Mouse (Mus musculus) limb, embryonic 14.5 days (tissue): ENCODE results near the gene Hoxb6. TPM values are rescaled to one million over a fixed set of nuclear protein-coding genes. Genes with fewer than 3 reads are reported as not detected.

Source experiments
- ATAC-seq: fragments of 200-750 bp; cut with Nextera tagmentation; 2 replicates; pipeline ENCODE4 v1.8.0; 2017; ENCODE audit warnings: low read depth, moderate number of reproducible peaks, moderate TSS enrichment; ENCODE audit not compliant: low FRiP score
- DNase-seq: peaks from one replicate; pipeline ENCODE4 v3.0.0-alpha.2; 2015; ENCODE audit warnings: low spot score
- H3K27ac ChIP-seq: fragments of 300-500 bp; sonication (generic); replicated peaks from 2 replicates; pipeline ENCODE4 v1.5.1; 2014; ENCODE audit warnings: low read depth, mild to moderate bottlenecking, low read length, moderate library complexity, mixed read lengths
- H3K27me3 ChIP-seq: fragments of 300-500 bp; sonication (generic); 2 replicates; pipeline ENCODE4 v1.6.1; 2014; ENCODE audit warnings: low read length, mixed read lengths; ENCODE audit not compliant: control insufficient read depth, insufficient read depth
- H3K36me3 ChIP-seq: fragments of 300-500 bp; sonication (generic); 2 replicates; pipeline ENCODE4 v1.6.1; 2014; ENCODE audit warnings: mild to moderate bottlenecking, low read length, moderate library complexity, mixed read lengths; ENCODE audit not compliant: control insufficient read depth, insufficient read depth
- H3K4me1 ChIP-seq: fragments of 300-500 bp; sonication (generic); 2 replicates; pipeline ENCODE4 v1.6.1; 2014; ENCODE audit warnings: antibody characterized with exemption, low read length, mixed read lengths; ENCODE audit not compliant: control insufficient read depth, insufficient read depth
- H3K4me2 ChIP-seq: fragments of 300-500 bp; sonication (generic); replicated peaks from 2 replicates; pipeline ENCODE4 v1.6.1; 2014; ENCODE audit warnings: low read depth, mild to moderate bottlenecking, low read length, moderate library complexity; ENCODE audit not compliant: severe bottlenecking
- H3K4me3 ChIP-seq: fragments of 300-500 bp; sonication (generic); replicated peaks from 2 replicates; pipeline ENCODE4 v1.5.1; 2014; ENCODE audit warnings: low read length
- H3K9ac ChIP-seq: fragments of 300-500 bp; sonication (generic); 2 replicates; pipeline ENCODE4 v1.6.1; 2014; ENCODE audit warnings: mild to moderate bottlenecking, low read depth, low read length, moderate library complexity; ENCODE audit not compliant: severe bottlenecking
- H3K9me3 ChIP-seq: fragments of 300-500 bp; sonication (generic); 2 replicates; pipeline ENCODE4 v1.6.1; 2016; ENCODE audit warnings: low read length; ENCODE audit not compliant: control insufficient read depth
- POLR2A ChIP-seq: fragments of 200-500 bp; IDR thresholded peaks from 2 replicates; pipeline ENCODE4 v1.8.0; 2012; ENCODE audit warnings: inconsistent platforms, mild to moderate bottlenecking, moderate library complexity, borderline replicate concordance; ENCODE audit not compliant: insufficient read depth, insufficient read length; ENCODE audit errors: extremely low read depth
- WGBS: fragments of 180-500 bp; shearing (Covaris S2); extraction: QIAGEN DNeasy Blood & Tissue Kit; methylation state at CpG from one replicate; pipeline ENCODE4 v1.1.7; 2014; 5-methylcytosine and 5-hydroxymethylcytosine counted together
- polyA plus RNA-seq, 2 experiments: library from polyadenylated mRNA; depleted of rRNA in 1 of 2; stranded (reverse) in 1 of 2; unstranded in 1 of 2; fragments of >200 nt; fragmentation: Nextera tagmentation in 1 of 2; extraction: Ambion mirVana in 1 of 2; gene quantifications; 2 replicates each; pipeline versions ENCODE4 v1.2.1 to v1.2.3; 2012 to 2014

Gene Hoxb6
- polyA plus RNA-seq, 2 experiments: 0.61 to 2.8 TPM

GRCm38 (mm10) chr11:96288455-96289221 lies 3.6 kb upstream of the Hoxb6 start:
- 32% methylated on average over 1 of the region's 1 CpGs for WGBS
- no peak for ATAC-seq
- Histone ChIP-seq H3K9ac (no peak overlapping the region), H3K36me3 (no peaks in the 10 kb centered on the region), H3K27ac (no peak overlapping the region), H3K4me2 (no peak overlapping the region), H3K9me3 (no peaks in the 10 kb centered on the region), H3K4me1 (peaks cover 4% of the 10 kb centered on the region; the same call in 1 of the 2 replicates), H3K4me3 (no peak overlapping the region), H3K27me3 (peaks cover 98% of the 10 kb centered on the region)
- no peak for DNase-seq
- TF ChIP-seq POLR2A: no peak

- ATAC-seq (no peak), DNase-seq (no peak)
- no peak overlapping the region for H3K9ac ChIP-seq
- H3K27ac ChIP-seq: no peak overlapping the region
- WGBS: 28% methylated on average over 21 of the region's 21 CpGs
- no peaks in the 10 kb centered on the region for H3K36me3 ChIP-seq
- H3K9me3 ChIP-seq: no peaks in the 10 kb centered on the region
- peaks cover 2% of the 10 kb centered on the region; the same call in 1 of the 2 replicates for H3K4me1 ChIP-seq
- H3K4me3 ChIP-seq: no peak overlapping the region
- no peak overlapping the region for H3K4me2 ChIP-seq
- peaks cover 98% of the 10 kb centered on the region for H3K27me3 ChIP-seq
- no peak for TF ChIP-seq POLR2A
Observed at GRCm38 (mm10) chr11:96289293-96289692, 3.0 kb upstream of the Hoxb6 start.

GRCm38 (mm10) chr11:96289837-96290236 lies 2.4 kb upstream of the Hoxb6 start:
- H3K27me3 ChIP-seq: peaks cover 98% of the 10 kb centered on the region
- 42% methylated on average over 6 of the region's 6 CpGs for WGBS
- DNase-seq (no peak), ATAC-seq (no peak)
- no peak overlapping the region for H3K4me3 ChIP-seq
- H3K9ac ChIP-seq: no peak overlapping the region
- TF ChIP-seq POLR2A: no peak
- no peak overlapping the region for H3K27ac ChIP-seq
- no peaks in the 10 kb centered on the region for H3K36me3 ChIP-seq
- H3K4me1 ChIP-seq: no peaks in the 10 kb centered on the region; the same call in 1 of the 2 replicates
- H3K4me2 ChIP-seq: no peak overlapping the region
- H3K9me3 ChIP-seq: no peaks in the 10 kb centered on the region

GRCm38 (mm10) chr11:96290705-96291355 lies 1.4 kb upstream of the Hoxb6 start:
- 21% methylated on average over 17 of the region's 17 CpGs for WGBS
- Histone ChIP-seq H3K36me3 (no peaks in the 10 kb centered on the region), H3K27me3 (peaks cover 99% of the 10 kb centered on the region), H3K27ac (no peak overlapping the region), H3K9ac (no peak overlapping the region), H3K4me2 (no peak overlapping the region), H3K4me3 (no peak overlapping the region), H3K4me1 (no peaks in the 10 kb centered on the region), H3K9me3 (no peaks in the 10 kb centered on the region)
- TF ChIP-seq POLR2A: no peak
- ATAC-seq: no peak
- DNase-seq: no peak

DNA sequence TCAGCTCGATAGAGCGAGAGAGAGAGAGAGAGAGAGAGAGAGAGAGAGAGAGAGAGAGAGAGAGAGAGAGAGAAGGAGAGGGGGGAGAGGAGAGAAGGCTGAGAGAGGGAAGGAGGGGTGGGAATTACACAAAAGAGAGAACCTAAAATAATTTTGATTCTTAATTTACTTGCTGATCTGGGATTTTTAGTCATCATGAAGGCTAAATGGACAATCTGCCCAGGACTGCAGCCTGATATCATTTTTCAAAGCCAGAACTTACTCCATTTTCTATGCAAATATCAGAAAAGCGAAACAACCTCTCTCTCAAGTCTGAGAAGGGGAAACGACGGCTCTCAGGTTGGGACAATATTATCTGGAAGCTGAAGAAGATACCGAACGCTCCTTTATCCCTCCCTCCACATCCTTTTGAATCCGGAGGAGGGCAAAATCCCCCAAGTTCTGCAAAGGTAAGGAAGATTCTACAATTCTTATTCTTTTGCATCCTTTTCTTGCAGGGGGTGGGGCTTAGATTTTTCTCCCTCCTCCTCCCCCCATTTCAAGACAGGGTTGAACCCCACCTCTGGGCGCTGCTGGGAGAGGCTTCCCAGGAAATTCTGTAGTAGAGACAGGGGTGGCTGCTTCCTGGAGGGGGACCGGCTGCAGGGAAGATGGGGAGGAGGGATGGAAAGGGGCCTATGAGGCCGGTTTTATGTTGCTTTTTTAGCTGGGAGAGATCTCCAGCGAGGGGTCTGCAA lies 457 bp downstream of the Hoxb6 start:
- Histone ChIP-seq H3K4me3 (peak overlapping the region; percentile 20), H3K4me1 (no peaks in the 10 kb centered on the region), H3K27me3 (peaks cover 99% of the 10 kb centered on the region), H3K36me3 (no peaks in the 10 kb centered on the region), H3K9me3 (no peaks in the 10 kb centered on the region), H3K27ac (no peak overlapping the region), H3K9ac (no peak overlapping the region), H3K4me2 (no peak overlapping the region)
- DNase-seq (no peak), ATAC-seq (no peak)
- no peak for TF ChIP-seq POLR2A
- WGBS: 3% methylated on average over 12 of the region's 12 CpGs
